Mouse (Mus musculus) E14TG2a.4 (cell line): ENCODE data around the gene Ntn1.

Experiments used
- CTCF ChIP-seq: conservative IDR thresholded peaks from 2 replicates; pipeline ENCODE4 v1.5.1; 2014; ENCODE audit warnings: low read length
- POU5F1 ChIP-seq: IDR thresholded peaks from 2 replicates; pipeline ENCODE4 v1.6.1; 2014; ENCODE audit warnings: low read length, borderline replicate concordance

DNA sequence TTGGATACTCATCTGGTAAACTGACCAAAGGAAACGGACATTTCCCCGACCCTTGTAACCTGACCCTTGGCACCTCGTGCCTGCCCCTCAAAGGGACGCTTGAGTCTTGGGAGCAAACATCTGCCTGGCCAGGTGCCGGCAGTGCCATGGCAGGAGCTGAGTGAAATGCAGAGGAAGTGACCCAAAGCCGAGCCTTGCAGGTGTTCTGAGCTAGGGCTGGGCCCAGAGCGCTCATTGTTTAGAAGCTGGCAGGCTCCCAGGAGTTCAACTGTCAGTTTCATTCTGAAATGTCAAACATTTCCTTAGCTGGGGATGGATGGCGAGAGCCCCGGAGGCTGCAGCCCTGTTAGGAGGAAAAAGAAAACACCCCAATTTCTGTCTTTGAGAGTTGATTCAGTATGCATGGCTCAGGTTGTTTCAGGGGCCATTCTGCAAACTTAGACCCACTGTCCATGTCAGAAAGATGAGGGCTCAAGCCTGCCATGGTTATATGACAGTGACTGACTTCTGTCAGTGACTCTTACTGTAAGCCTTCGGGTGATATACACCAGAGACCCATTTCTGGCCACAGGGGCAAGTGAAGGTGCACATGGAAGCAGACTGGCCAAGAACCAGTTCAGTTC is 200.7 kb downstream of the Ntn1 start:
- TF ChIP-seq POU5F1 (no peak), CTCF (no peak)
